Mouse (Mus musculus) CH12.LX (cell line): Measurements from ENCODE around the gene Pfkfb2.

ENCODE experiments used
- CTCF ChIP-seq, 2 experiments: IDR thresholded peaks in 1 of 2; conservative IDR thresholded peaks in 1 of 2; 2 replicates each; pipeline ENCODE4 v1.5.1; 2011 to 2012; ENCODE audit warnings: low read depth in 2 of 2, low read length in 2 of 2, improper control_type of control experiment in 1 of 2, inconsistent platforms in 1 of 2, mild to moderate bottlenecking in 1 of 2, moderate library complexity in 1 of 2
- E2F4 ChIP-seq: IDR thresholded peaks from 2 replicates; pipeline ENCODE4 v1.6.1; 2011; ENCODE audit warnings: low read depth, low read length, improper control_type of control experiment; ENCODE audit not compliant: insufficient replicate concordance
- ETS1 ChIP-seq: conservative IDR thresholded peaks from 2 replicates; pipeline ENCODE4 v1.6.1; 2012; ENCODE audit warnings: low read depth, mild to moderate bottlenecking, inconsistent platforms, low read length, improper control_type of control experiment, moderate library complexity
- NRF1 ChIP-seq: IDR thresholded peaks from 2 replicates; pipeline ENCODE4 v1.6.1; 2014; ENCODE audit warnings: low read depth, mild to moderate bottlenecking, inconsistent platforms, low read length, improper control_type of control experiment, moderate library complexity
- POLR2A ChIP-seq: IDR thresholded peaks from 2 replicates; pipeline ENCODE4 v1.6.1; 2011; ENCODE audit warnings: low read depth, mild to moderate bottlenecking, improper control_type of control experiment, low read length
- ZC3H11A ChIP-seq: IDR thresholded peaks from 2 replicates; pipeline ENCODE4 v1.6.1; 2012; ENCODE audit warnings: low read depth, mild to moderate bottlenecking, inconsistent platforms, low read length, improper control_type of control experiment

DNA sequence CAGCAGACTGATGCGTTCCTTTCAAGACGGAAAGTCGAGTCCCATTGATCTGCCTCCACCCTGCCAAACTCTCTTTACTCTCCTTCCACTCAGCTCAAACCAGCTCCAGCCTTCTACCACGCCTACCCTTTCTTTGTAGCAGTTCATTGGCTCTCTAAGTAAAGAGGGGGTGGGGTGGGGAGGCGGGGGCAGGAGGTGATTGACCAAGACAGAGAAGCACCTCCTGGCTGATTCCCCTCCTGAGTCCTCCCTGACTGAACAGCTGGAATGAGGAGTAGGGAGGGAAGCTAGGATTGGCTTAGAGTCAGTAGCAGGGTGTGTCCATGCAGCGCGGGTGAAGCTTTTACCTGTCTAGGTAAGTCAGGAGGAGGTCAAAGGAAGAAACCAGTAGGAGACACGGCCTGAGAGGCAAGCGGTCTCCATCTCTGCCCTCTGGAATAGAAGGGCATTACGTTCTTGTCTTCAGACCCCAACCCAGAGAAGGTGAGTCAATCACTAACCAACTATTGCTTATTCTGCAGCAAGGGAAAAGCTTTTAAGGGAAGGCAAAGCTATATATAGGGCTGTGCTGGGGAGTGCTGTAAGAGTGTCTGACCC, 2.8 kb upstream of the Pfkfb2 start, which contains the start of gene AA986860:
- TF ChIP-seq CTCF (conservative IDR thresholded peaks at IDR 0.05 in 1 of 2, IDR thresholded peaks at IDR 0.05 in 1 of 2; ENCODE audit: low read depth in 2 of 2, low read length in 2 of 2) (no peak), ZC3H11A (no peak), POLR2A (no peak), ETS1 (no peak), E2F4 (no peak), NRF1 (no peak)
